Mouse (Mus musculus) cerebellum, adult (tissue): ENCODE data around the gene Olfr805.

Experiments
- ATAC-seq: cut with Nextera tagmentation; 2 replicates; pipeline ENCODE4 v1.9.2; 2017; ENCODE audit warnings: mild to moderate bottlenecking, moderate library complexity, mixed read lengths; ENCODE audit not compliant: insufficient number of reproducible peaks, low FRiP score, low TSS enrichment

Olfr805 gene

DNA sequence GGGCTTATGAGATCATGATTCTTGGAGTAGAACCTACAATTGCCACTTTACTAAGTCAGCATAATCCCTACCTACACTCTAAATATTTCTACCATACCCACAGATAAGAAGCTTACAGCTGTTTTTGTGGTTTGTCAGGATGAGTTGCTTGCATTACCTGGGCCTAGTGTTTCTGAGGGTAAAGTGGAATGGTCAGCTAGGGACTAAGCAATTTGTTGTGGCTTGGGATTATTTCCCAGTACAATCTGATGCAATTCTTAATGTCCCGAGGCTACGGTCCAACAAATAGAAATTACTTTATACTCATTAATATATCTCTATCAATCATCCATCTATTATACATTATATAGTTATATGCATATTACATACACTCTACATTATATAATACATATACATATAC is at the start of gene Olfr805:
Gene Olfr805, minus strand, starts transcription at position 101 of the 400 bp plus-strand sequence.
- ATAC-seq, result no peak

DNA sequence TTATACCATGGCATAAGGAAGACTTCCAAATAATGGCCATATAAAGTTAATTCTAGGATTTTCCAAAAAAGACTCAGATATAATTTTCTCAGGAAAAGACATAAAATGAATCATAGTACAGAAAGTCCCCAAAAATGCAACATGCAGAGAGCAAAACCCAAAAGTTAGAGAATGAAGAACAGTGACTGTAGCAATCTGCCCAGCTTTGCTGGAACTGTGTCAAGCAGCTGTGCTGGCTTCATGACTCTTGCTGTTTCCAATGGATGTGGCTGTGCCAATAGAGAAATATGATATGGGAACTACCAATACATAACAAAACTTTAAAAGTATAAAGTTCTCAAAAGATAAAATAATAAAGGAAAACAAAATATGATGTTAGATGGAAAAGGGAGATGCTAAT is 48.9 kb upstream of the Olfr805 start:
- ATAC-seq, result no peak

DNA sequence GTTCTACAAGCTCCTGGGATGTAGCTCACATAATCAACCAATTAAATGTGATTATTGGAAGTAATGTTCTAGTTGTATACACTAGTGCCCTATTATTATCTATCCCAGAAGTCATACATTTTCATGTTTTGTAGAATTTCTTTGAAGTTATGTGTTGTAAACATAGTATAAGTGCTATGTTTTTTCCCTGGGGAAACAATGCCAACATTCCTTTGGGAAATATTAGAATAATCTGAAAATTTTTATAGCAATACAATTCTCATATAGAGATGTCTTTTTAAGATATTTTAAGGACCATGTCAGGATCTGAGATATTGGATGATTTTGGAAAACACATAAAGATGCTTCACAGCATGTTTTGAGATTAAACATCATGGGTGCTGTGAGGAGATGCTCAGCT is 45.2 kb upstream of the Olfr805 start, which contains the start of gene Olfr809:
Gene Olfr809, plus strand, starts transcription at position 301 of the 400 bp plus-strand sequence.
- ATAC-seq, result no peak

DNA sequence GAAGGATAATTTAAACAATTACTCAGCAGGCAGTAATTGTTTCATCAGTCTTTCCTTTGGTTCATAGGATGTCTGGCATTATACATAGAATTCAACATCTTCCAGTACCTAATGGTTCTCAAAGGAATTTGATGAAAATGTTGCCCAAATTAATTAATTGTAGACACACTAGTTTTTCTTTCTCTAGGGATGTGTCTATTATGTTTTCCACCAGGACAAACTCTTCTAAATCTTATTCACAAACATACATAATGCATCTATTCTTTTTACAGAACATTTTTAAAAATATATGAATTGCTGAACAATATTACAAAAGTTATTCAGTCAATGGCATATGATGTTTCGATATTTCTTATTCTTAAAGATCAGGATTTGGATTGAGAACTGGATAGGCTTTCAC is 36.0 kb upstream of the Olfr805 start, which contains the start of gene Olfr808:
Gene Olfr808, plus strand, starts transcription at position 301 of the 400 bp plus-strand sequence.
- no peak for ATAC-seq

DNA sequence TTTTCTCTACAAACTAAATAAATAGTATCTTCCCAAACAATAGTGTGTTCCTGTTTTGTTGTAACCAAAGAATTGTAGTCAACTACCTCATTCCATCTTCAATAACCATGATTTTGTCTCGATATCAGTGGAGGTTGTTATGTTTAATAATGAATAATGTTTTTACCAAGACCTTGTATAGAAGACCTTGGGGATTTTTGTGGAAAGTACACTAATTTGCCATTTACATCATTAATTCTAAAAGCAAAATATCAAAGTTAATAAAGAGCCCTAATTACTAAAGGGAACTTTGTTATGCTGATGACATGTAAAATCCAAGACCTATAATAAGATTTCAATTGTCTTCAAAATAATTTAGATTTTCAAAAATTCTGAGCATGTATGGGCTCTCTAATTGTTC is 28.5 kb upstream of the Olfr805 start, which contains the start of gene Olfr807:
Gene Olfr807, minus strand, starts transcription at position 101 of the 400 bp plus-strand sequence.
- no peak for ATAC-seq

DNA sequence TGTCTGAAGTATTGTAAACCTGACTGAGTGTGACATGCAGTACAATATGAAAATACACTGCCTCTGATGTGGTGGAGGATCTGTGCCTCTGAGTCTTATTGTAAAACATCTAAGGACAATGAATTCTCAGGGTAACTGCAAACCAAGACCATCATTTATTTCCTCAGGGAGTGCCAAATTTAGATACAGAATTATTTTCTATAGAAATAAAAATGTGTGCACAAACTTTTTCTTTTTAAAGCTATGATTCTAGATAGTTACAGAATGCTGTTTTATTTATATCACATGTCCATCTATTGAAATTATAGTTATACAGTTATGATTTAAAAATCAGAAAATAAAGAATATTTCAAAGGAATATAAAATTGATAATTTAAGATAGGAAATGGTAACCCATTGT is 12.6 kb upstream of the Olfr805 start, which contains the start of gene Olfr806:
Gene Olfr806, minus strand, starts transcription at position 101 of the 400 bp plus-strand sequence.
- ATAC-seq, result no peak

DNA sequence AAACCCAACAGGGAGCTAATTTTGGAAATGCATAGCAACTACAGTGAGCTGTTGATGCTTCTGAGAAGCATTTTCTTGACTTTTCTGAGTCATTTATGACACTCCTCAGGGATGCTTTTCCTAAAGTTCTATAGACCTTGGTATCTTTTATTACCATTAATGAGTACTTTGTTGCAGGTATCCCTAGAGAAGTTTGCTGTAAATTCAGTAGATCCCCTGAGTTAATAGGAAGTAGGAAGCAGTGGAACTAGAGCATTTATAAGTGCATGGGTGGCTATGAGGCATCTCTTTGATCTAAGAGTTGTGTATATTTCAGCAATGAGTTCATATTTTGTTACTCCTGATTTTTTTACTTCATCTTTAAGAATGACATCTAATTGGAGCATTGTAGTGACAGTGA is 26.3 kb downstream of the Olfr805 start, which contains the start of gene Olfr804:
Gene Olfr804, plus strand, starts transcription at position 301 of the 400 bp plus-strand sequence.
- ATAC-seq, result no peak

DNA sequence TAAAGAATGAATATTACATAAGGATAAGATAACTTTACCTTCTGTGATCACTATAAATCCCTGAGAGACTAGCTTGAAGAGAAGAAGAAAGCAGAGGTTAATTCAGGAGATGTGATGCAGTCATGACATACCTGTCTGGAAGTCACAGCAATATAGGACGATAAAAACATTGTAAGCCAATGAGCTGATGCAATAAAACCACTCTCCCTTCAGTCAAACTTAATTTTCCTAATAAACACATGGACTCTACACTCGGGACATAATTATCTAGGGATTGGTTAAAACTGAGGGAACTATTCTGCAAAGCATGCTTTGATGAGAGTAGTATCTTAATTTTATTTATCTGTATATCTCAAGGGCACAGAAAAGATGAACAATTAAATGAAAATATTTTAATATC is 35.0 kb downstream of the Olfr805 start, which contains the start of gene Olfr803:
Gene Olfr803, minus strand, starts transcription at position 101 of the 400 bp plus-strand sequence.
- no peak for ATAC-seq

DNA sequence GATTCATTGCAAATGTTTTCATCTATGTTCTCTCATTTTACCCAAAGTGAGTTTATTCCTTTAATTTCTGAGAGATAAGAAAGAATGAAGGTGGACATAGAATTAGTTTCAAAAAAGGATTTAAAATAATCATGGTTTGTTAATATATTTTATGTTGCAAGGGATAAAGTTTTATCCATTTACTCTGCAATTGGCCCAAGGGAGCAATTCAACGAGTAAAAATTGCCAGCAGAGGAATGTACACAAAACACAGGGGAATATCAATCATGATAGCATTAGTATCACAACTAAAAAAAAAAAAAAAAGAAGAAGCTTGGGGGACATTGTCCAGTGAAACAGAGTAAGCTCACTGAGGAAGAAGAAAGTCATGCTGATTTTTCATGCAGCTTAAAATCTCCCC is 41.1 kb downstream of the Olfr805 start, which contains the start of gene Olfr802:
Gene Olfr802, minus strand, starts transcription at position 101 of the 400 bp plus-strand sequence.
- no peak for ATAC-seq

DNA sequence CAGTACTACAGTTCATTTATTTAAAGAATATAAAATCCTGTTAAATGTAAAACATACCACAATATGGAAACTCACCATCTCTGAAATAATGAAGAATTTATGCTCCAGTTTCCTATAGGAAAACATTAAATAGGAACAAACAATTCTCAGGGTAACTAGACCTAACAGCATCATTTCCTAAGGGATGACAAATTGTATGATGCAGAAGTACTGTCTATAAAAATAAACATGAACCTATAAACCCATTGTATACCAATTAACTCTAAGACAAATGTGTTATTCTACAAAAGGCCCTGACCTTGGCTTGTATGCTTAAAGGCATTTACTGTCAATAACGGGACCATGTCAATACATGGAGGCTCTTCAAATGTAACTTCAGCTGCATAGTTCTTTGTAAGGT is 55.4 kb downstream of the Olfr805 start, which contains the start of gene Olfr801:
Gene Olfr801, minus strand, starts transcription at position 101 of the 400 bp plus-strand sequence.
- no peak for ATAC-seq
